In genomic region chr1:184718261-184719120, GRCm38 (mm10) we compare ENCODE assay signal across 10 mouse cellular contexts. TPM values are rescaled to one million over a fixed set of nuclear protein-coding genes. Genes with fewer than 3 reads are reported as not detected.
A peak's percentile ranks its signal among the peaks of the same experiment; 100 is the strongest.
DNase-seq lines count a peak whose midpoint lies in the region; ATAC-seq lines count a peak whose summit lies in the region.
"Had no signal": no experiment of that assay in that cellular context is flagged by ENCODE, and none has a peak within 500 bp of the region (broad histone marks: within the 10 kb centered on the region; RNA-seq: fewer than 3 reads in every experiment).

No protein-coding gene starts in this region.

- H3K27ac ChIP-seq in liver, embryonic 16.5 days (ENCODE audit: low read length), result no peak overlapping the region
- H3K27ac ChIP-seq: liver, embryonic 14.5 days had no signal

- 1% methylated on average over 41 of the region's 41 CpGs for WGBS in liver, embryonic 16.5 days (ENCODE audit: insufficient replicate concordance)

- H3K9ac ChIP-seq in liver, embryonic 16.5 days (ENCODE audit: low read depth, low read length), result no peak overlapping the region
- H3K9ac ChIP-seq: liver, embryonic 14.5 days had no signal

- peak overlapping the region; percentile 23; the same call in 1 of the 2 replicates for H3K4me2 ChIP-seq in liver, embryonic 16.5 days (ENCODE audit: low read depth, low read length)

- no peak for ATAC-seq in liver, embryonic 16.5 days (ENCODE audit: low read depth)

- no peaks in the 10 kb centered on the region for H3K9me3 ChIP-seq in liver, embryonic 16.5 days (replicated peaks; ENCODE audit: control insufficient read depth, low read length)

- H3K4me1 ChIP-seq in liver, embryonic 16.5 days (ENCODE audit: control insufficient read depth, low read depth, low read length), result no peaks in the 10 kb centered on the region

- peak; percentile 4 for DNase-seq in gastrocnemius, postnatal 25 days
- no peak for DNase-seq in gastrocnemius, postnatal 4 days (ENCODE audit: low spot score in 2 of 2)
- peak; percentile 29 for DNase-seq in retina, embryonic 14.5 days (ENCODE audit: low spot score)
- no peak for DNase-seq in retina, postnatal 1 day
- peak; percentile 18 for DNase-seq in yolk sac, embryonic 10.5 days (ENCODE audit: low spot score)
- no peak for DNase-seq in right cerebral cortex, adult 18-20 months
- DNase-seq in testis, postnatal 14 days (ENCODE audit: low spot score), result no peak
- DNase-seq: right cerebral cortex, postnatal 25 days had no signal

- no peaks in the 10 kb centered on the region for H3K36me3 ChIP-seq in liver, embryonic 16.5 days (ENCODE audit: control insufficient read depth, insufficient read depth)

- peaks cover 90% of the 10 kb centered on the region for H3K27me3 ChIP-seq in liver, embryonic 16.5 days (ENCODE audit: control insufficient read depth, insufficient read depth, low read depth, low read length)

- no peak overlapping the region for H3K4me3 ChIP-seq in liver, embryonic 16.5 days (ENCODE audit: low read depth, low read length)

RNA-seq across cellular contexts. Expression of gene Hlx, which starts 13.9 kb away (rescaled TPM):
- total RNA-seq in gastrocnemius, postnatal 25 days (2021), result 10 to 100 TPM in 1 of 2 experiments, 1 to 10 TPM in 1; 5.9 to 10.0 TPM
- 10 to 100 TPM; 22.5 to 27.7 TPM for total RNA-seq in gastrocnemius, postnatal 4 days (2021)
- 5.1 and 6.5 TPM in 2 replicates for polyA plus RNA-seq in liver, embryonic 16.5 days (2015; fragmentation: Nextera tagmentation; extraction: Ambion mirVana)

Comparison
In these comparisons a context has a peak if more than half of its experiments do, and no peak if none do; other contexts are left out.
1. DNase-seq: peak in gastrocnemius, postnatal 25 days (single experiment), retina, embryonic 14.5 days (single experiment) and yolk sac, embryonic 10.5 days (single experiment); none in gastrocnemius, postnatal 4 days (0 of 2), retina, postnatal 1 day (single experiment), right cerebral cortex, adult 18-20 months (single experiment) and testis, postnatal 14 days (single experiment).